Mouse (Mus musculus): Measurements from ENCODE around the gene Lbhd2.

The Lbhd2 gene

GRCm38 (mm10) chr12:111430868-111431817, 24.5 kb downstream of the Lbhd2 start:
- no peak for DNase-seq (ENCODE audit: low read depth, low spot score)

GRCm38 (mm10) chr12:111432097-111432496, 25.5 kb downstream of the Lbhd2 start:
- DNase-seq (ENCODE audit: low read depth, low spot score), result no peak

GRCm38 (mm10) chr12:111432751-111433331, 26.2 kb downstream of the Lbhd2 start:
- DNase-seq (ENCODE audit: low read depth, low spot score), result peak; percentile 57

GRCm38 (mm10) chr12:111434164-111434744, 27.6 kb downstream of the Lbhd2 start:
- peak; percentile 59 for DNase-seq (ENCODE audit: low read depth, low spot score)

- no peak for DNase-seq (ENCODE audit: low read depth, low spot score)
These were observed 28.2 kb downstream of the Lbhd2 start for GRCm38 (mm10) chr12:111434745-111435327.

- no peak for DNase-seq (ENCODE audit: low read depth, low spot score)
These were observed 29.6 kb downstream of the Lbhd2 start for GRCm38 (mm10) chr12:111436170-111436569.

- no peak for DNase-seq (ENCODE audit: low read depth, low spot score)
These were observed 30.0 kb downstream of the Lbhd2 start for GRCm38 (mm10) chr12:111436640-111437039.

- DNase-seq (ENCODE audit: low read depth, low spot score), result no peak
These were observed 30.8 kb downstream of the Lbhd2 start for GRCm38 (mm10) chr12:111437222-111437900.

- DNase-seq (ENCODE audit: low read depth, low spot score), result no peak
These were observed 32.2 kb downstream of the Lbhd2 start for GRCm38 (mm10) chr12:111438850-111439249.

GRCm38 (mm10) chr12:111440701-111441373, 34.2 kb downstream of the Lbhd2 start:
- DNase-seq (ENCODE audit: low read depth, low spot score), result no peak

- no peak for DNase-seq (ENCODE audit: low read depth, low spot score)
These were observed 34.9 kb downstream of the Lbhd2 start for GRCm38 (mm10) chr12:111441523-111441922.

- peak; percentile 66 for DNase-seq (ENCODE audit: low read depth, low spot score)
These were observed 35.9 kb downstream of the Lbhd2 start, which contains the start of gene Tnfaip2 for GRCm38 (mm10) chr12:111442309-111443010. Tnfaip2 (plus strand) TSS chr12:111442469.

GRCm38 (mm10) chr12:111443011-111443870, 36.6 kb downstream of the Lbhd2 start:
- no peak for DNase-seq (ENCODE audit: low read depth, low spot score)

GRCm38 (mm10) chr12:111443921-111444831, 37.6 kb downstream of the Lbhd2 start:
- no peak for DNase-seq (ENCODE audit: low read depth, low spot score)

- DNase-seq (ENCODE audit: low read depth, low spot score), result no peak
These were observed 38.7 kb downstream of the Lbhd2 start for GRCm38 (mm10) chr12:111445161-111445889.

- DNase-seq (ENCODE audit: low read depth, low spot score), result no peak
These were observed 39.4 kb downstream of the Lbhd2 start for GRCm38 (mm10) chr12:111445890-111446613.

GRCm38 (mm10) chr12:111446745-111447144, 40.1 kb downstream of the Lbhd2 start:
- DNase-seq (ENCODE audit: low read depth, low spot score), result no peak
